Mouse (Mus musculus) E14TG2a.4 (cell line): ENCODE measurements at regions not wholly inside any gene's neighbourhood (a gene's known extent, or its start where the extent isn't known, plus 50 kb on each side); places are given as distances from the start of the nearest gene placed in this dataset.

Source experiments
- CTCF ChIP-seq: conservative IDR thresholded peaks from 2 replicates; pipeline ENCODE4 v1.5.1; 2014; ENCODE audit warnings: low read length
- POU5F1 ChIP-seq: IDR thresholded peaks from 2 replicates; pipeline ENCODE4 v1.6.1; 2014; ENCODE audit warnings: low read length, borderline replicate concordance

DNA sequence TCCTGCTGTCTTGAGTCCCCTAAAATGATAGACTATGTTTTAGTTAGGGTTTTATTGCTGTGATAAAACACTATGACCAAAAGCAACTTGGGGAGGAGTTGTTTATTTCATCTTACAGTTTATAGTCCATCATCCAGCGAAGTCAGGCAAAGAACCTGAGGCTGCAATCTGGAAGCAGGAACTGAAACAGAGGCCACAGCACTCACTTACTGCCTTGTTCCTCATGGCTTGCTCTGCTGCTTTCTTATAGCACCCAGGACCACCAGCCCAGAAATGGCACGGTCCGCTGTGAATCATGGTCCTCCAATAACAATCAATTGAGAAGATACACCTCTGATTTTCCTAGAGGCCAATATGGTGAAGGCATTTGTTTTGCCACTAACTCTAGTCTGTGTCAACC is 486.5 kb upstream of the Clint1 start:
- no peak for TF ChIP-seq CTCF
- no peak for TF ChIP-seq POU5F1
